Mouse (Mus musculus) thymus, adult 2 months (tissue): ENCODE data around the gene Ccr10. TPM values are rescaled to one million over a fixed set of nuclear protein-coding genes. Genes with fewer than 3 reads are reported as not detected.

Experiments used
- DNase-seq: peaks from one replicate; pipeline ENCODE4 v3.0.0; 2021
- H3K27ac ChIP-seq: fragments of 200-500 bp; 2 replicates; pipeline ENCODE4 v1.5.1; 2012; ENCODE audit warnings: low read length, control low read depth; ENCODE audit not compliant: control insufficient read depth, insufficient read depth
- H3K27me3 ChIP-seq: fragments of 200-500 bp; 2 replicates; pipeline ENCODE4 v1.6.1; 2012; ENCODE audit warnings: mild to moderate bottlenecking, low read length, moderate library complexity, mixed read lengths; ENCODE audit not compliant: control insufficient read depth, insufficient read depth
- H3K36me3 ChIP-seq: fragments of 200-500 bp; 2 replicates; pipeline ENCODE4 v1.6.1; 2012; ENCODE audit warnings: mild to moderate bottlenecking, low read length, moderate library complexity; ENCODE audit not compliant: control insufficient read depth, insufficient read depth
- H3K4me1 ChIP-seq: fragments of 200-500 bp; replicated peaks from 2 replicates; pipeline ENCODE4 v1.6.1; 2012; ENCODE audit warnings: low read length; ENCODE audit not compliant: control insufficient read depth, insufficient read depth
- H3K4me3 ChIP-seq: fragments of 200-500 bp; 2 replicates; pipeline ENCODE4 v1.5.1; 2012; ENCODE audit warnings: mild to moderate bottlenecking, low read length, control low read depth, moderate library complexity; ENCODE audit not compliant: control insufficient read depth, insufficient read depth
- CTCF ChIP-seq: fragments of 200-500 bp; IDR thresholded peaks from 2 replicates; pipeline ENCODE4 v1.5.1; 2012; ENCODE audit warnings: mild to moderate bottlenecking, control low read depth, low read length, moderate library complexity, borderline replicate concordance; ENCODE audit not compliant: control insufficient read depth, poor library complexity, insufficient read depth; ENCODE audit errors: extremely low read depth
- POLR2A ChIP-seq: fragments of 200-500 bp; IDR thresholded peaks from 2 replicates; pipeline ENCODE4 v1.6.1; 2012; ENCODE audit warnings: mild to moderate bottlenecking, low read length, control low read depth, moderate library complexity; ENCODE audit not compliant: control insufficient read depth, poor library complexity, insufficient read depth; ENCODE audit errors: extremely low read depth
- WGBS: fragments of 180-500 bp; shearing (Covaris S2); methylation state at CpG from one replicate; pipeline ENCODE4 v1.1.7; 2018; 5-methylcytosine and 5-hydroxymethylcytosine counted together
- polyA plus RNA-seq: library from polyadenylated mRNA; depleted of rRNA; stranded (reverse); fragments of >200 nt; gene quantifications from 2 replicates; pipeline ENCODE4 v1.2.3, GENCODE M21; 2012

Ccr10 gene
- polyA plus RNA-seq, 1 experiment, result 3.9 TPM

DNA sequence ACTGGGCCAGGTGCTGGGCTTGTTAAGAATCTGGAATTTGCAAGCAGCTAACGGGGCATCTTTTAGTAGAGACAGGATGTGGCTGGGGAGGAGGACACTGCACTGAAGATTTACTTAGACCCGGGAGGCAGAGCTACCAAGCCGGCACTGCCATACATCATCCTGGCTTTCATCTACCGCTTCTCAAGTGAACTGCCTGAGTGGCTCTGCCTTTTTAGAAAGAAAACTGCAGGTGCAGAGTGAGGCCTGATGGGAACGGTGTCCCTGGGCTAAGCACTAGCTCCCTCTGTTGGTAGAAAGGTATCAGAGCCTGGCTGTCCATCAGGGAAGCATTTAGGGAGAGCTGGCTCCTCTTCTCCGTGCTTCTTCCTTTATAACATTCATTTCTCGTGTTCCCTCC, 25.7 kb upstream of the Ccr10 start:
- DNase-seq, result peak; percentile 71
- peaks cover 17% of the 10 kb centered on the region for H3K36me3 ChIP-seq

GRCm38 (mm10) chr11:101199555-101199954, 24.3 kb upstream of the Ccr10 start:
- Histone ChIP-seq H3K4me1 (peaks cover 22% of the 10 kb centered on the region), H3K27me3 (no peaks in the 10 kb centered on the region), H3K27ac (no peak overlapping the region), H3K36me3 (peaks cover 17% of the 10 kb centered on the region), H3K4me3 (no peak overlapping the region)
- TF ChIP-seq CTCF (no peak), POLR2A (no peak)
- 76% methylated on average over 3 of the region's 3 CpGs for WGBS
- DNase-seq, result no peak

More for the DNA sequence above, 25.7 kb upstream of the Ccr10 start:
- Histone ChIP-seq H3K27ac (peak overlapping the region; percentile 60; the same call in 1 of the 2 replicates), H3K4me1 (peaks cover 11% of the 10 kb centered on the region), H3K27me3 (no peaks in the 10 kb centered on the region), H3K4me3 (no peak overlapping the region)
- TF ChIP-seq CTCF, result no peak
- TF ChIP-seq POLR2A, result no peak
- 17% methylated on average over 7 of the region's 7 CpGs for WGBS

- Histone ChIP-seq H3K36me3 (peaks cover 9% of the 10 kb centered on the region), H3K27ac (no peak overlapping the region), H3K4me1 (peaks cover 33% of the 10 kb centered on the region), H3K4me3 (no peak overlapping the region), H3K27me3 (no peaks in the 10 kb centered on the region)
- 69% methylated on average over 8 of the region's 8 CpGs for WGBS
- DNase-seq, result no peak
- TF ChIP-seq CTCF (no peak), POLR2A (no peak)
Measured at GRCm38 (mm10) chr11:101196175-101196574, 20.9 kb upstream of the Ccr10 start.

DNA sequence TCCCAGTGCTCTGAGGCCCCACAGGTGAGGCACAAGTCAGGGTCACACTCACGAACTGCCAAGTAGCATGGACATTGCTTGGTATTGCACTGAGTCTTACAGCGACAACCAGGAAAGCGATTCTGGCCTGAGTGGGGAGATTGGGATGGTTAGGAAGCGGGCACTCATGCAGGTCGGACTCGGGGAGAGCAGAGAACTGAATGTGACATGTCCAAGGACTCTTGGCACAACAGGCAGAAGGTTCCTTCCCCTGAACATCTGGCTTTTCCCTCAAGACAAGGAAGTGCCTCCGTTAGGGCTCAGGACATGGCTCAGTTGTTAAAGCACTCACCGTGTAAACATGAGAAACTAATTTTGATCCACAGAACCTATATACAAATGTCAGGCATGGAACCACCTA, 20.3 kb upstream of the Ccr10 start:
- Histone ChIP-seq H3K27me3 (no peaks in the 10 kb centered on the region), H3K36me3 (peaks cover 9% of the 10 kb centered on the region), H3K27ac (no peak overlapping the region), H3K4me3 (no peak overlapping the region), H3K4me1 (peaks cover 29% of the 10 kb centered on the region)
- no peak for DNase-seq
- TF ChIP-seq POLR2A (no peak), CTCF (no peak)
- 91% methylated on average over 8 of the region's 8 CpGs for WGBS

GRCm38 (mm10) chr11:101195101-101195500, 19.9 kb upstream of the Ccr10 start:
- no peak overlapping the region for H3K4me3 ChIP-seq
- peaks cover 28% of the 10 kb centered on the region for H3K4me1 ChIP-seq
- H3K27ac ChIP-seq, result no peak overlapping the region
- 36% methylated on average over 1 of the region's 1 CpGs for WGBS
- no peak for DNase-seq
- peaks cover 5% of the 10 kb centered on the region for H3K36me3 ChIP-seq
- no peak for TF ChIP-seq POLR2A
- TF ChIP-seq CTCF, result no peak
- no peaks in the 10 kb centered on the region for H3K27me3 ChIP-seq

GRCm38 (mm10) chr11:101194643-101195042, 19.4 kb upstream of the Ccr10 start:
- no peak overlapping the region for H3K4me3 ChIP-seq
- peaks cover 29% of the 10 kb centered on the region for H3K4me1 ChIP-seq
- DNase-seq, result no peak
- WGBS, result 43% methylated on average over 6 of the region's 6 CpGs
- no peaks in the 10 kb centered on the region for H3K27me3 ChIP-seq
- no peak for TF ChIP-seq POLR2A
- TF ChIP-seq CTCF, result no peak
- H3K36me3 ChIP-seq, result peaks cover 5% of the 10 kb centered on the region
- no peak overlapping the region for H3K27ac ChIP-seq

DNA sequence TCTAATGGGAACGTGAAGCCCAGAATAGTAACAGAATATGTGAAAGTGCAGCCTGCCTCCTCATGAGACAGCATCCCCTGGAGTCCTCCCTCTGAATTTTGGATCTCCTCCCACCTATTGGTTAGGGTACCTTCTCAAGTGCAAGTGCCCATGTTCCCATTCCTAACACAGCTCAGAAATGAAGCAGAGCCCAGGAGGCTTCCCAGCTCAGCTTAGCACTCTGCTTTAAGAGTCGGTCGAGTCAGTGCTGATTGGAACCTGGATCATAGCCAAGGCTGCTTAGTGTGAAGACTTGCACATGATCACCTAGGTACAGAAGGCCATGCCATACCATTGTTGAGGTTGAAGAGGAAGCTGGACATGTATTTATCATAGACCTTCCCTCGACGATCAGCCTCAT, 18.9 kb upstream of the Ccr10 start:
- 71% methylated on average over 5 of the region's 5 CpGs for WGBS
- DNase-seq, result no peak

More for the DNA sequence above, 18.9 kb upstream of the Ccr10 start:
- Histone ChIP-seq H3K36me3 (peaks cover 4% of the 10 kb centered on the region), H3K4me3 (no peak overlapping the region), H3K27me3 (no peaks in the 10 kb centered on the region), H3K4me1 (peaks cover 29% of the 10 kb centered on the region), H3K27ac (no peak overlapping the region)
- TF ChIP-seq POLR2A, result no peak
- TF ChIP-seq CTCF, result no peak
